Mouse (Mus musculus) liver, adult 2 months (tissue): ENCODE measurements around the gene Rbfox3. TPM values are rescaled to one million over a fixed set of nuclear protein-coding genes. Genes with fewer than 3 reads are reported as not detected.

ENCODE experiments used
- DNase-seq: peaks from one replicate; pipeline ENCODE4 v3.0.0-alpha.2; 2011; ENCODE audit warnings: low read depth, low spot score; ENCODE audit errors: extremely low read depth
- H3K27ac ChIP-seq: fragments of 200-500 bp; replicated peaks from 2 replicates; pipeline ENCODE4 v1.5.1; 2012; ENCODE audit warnings: low read depth, mild to moderate bottlenecking, control low read depth, inconsistent platforms, low read length; ENCODE audit not compliant: insufficient read depth
- H3K27me3 ChIP-seq: fragments of 200-500 bp; 2 replicates; pipeline ENCODE4 v1.6.1; 2012; ENCODE audit warnings: mild to moderate bottlenecking, moderate library complexity, low read length, inconsistent platforms; ENCODE audit not compliant: control insufficient read depth, insufficient read depth
- H3K36me3 ChIP-seq: fragments of 200-500 bp; 2 replicates; pipeline ENCODE4 v1.6.1; 2012; ENCODE audit warnings: low read length, inconsistent platforms; ENCODE audit not compliant: control insufficient read depth, insufficient read depth
- H3K4me1 ChIP-seq: fragments of 200-500 bp; 2 replicates; pipeline ENCODE4 v1.6.1; 2011; ENCODE audit warnings: low read length; ENCODE audit not compliant: control insufficient read depth, insufficient read depth
- H3K4me3 ChIP-seq: fragments of 200-500 bp; 2 replicates; pipeline ENCODE4 v1.5.1; 2011; ENCODE audit warnings: low read depth, mild to moderate bottlenecking, control low read depth, low read length, moderate library complexity; ENCODE audit not compliant: insufficient read depth
- H3K79me2 ChIP-seq: fragments of 200-500 bp; 2 replicates; pipeline ENCODE4 v1.6.1; 2012; ENCODE audit warnings: inconsistent platforms, mild to moderate bottlenecking, low read length, moderate library complexity; ENCODE audit not compliant: control insufficient read depth, insufficient read depth
- H3K9ac ChIP-seq: fragments of 200-500 bp; 2 replicates; pipeline ENCODE4 v1.6.1; 2012; ENCODE audit warnings: low read depth, mild to moderate bottlenecking, control low read depth, inconsistent platforms, low read length
- CTCF ChIP-seq: fragments of 200-500 bp; IDR thresholded peaks from 2 replicates; pipeline ENCODE4 v1.5.1; 2011; ENCODE audit warnings: low read depth, low read length, control low read depth
- POLR2A ChIP-seq: fragments of 200-500 bp; IDR thresholded peaks from 2 replicates; pipeline ENCODE4 v1.6.1; 2011; ENCODE audit warnings: low read length, control low read depth; ENCODE audit not compliant: insufficient read depth; ENCODE audit errors: extremely low read depth
- WGBS: fragments of 180-500 bp; shearing (Covaris S2); methylation state at CpG from one replicate; pipeline ENCODE4 v1.1.7; 2018; 5-methylcytosine and 5-hydroxymethylcytosine counted together
- polyA plus RNA-seq: library from polyadenylated mRNA; depleted of rRNA; stranded (reverse); fragments of >200 nt; gene quantifications from 2 replicates; pipeline ENCODE4 v1.2.3, GENCODE M21; 2012
- total RNA-seq: library from RNA; depleted of rRNA; stranded (reverse); fragments of >200 nt; gene quantifications from 2 replicates; pipeline ENCODE4 v1.2.3, GENCODE M21; 2014

Rbfox3 gene
- total and polyA plus RNA-seq, 2 experiments: 0.28 to 0.44 TPM

GRCm38 (mm10) chr11:118680699-118681098 lies 230.7 kb downstream of the Rbfox3 start:
- H3K27ac ChIP-seq: no peak overlapping the region
- WGBS: 75% methylated on average over 10 of the region's 10 CpGs
- no peak for TF ChIP-seq CTCF
- no peak overlapping the region for H3K9ac ChIP-seq
- 0 out of 2 replicates have a peak, but pooled peaks cover 3% of the 10 kb centered on the region for H3K27me3 ChIP-seq
- no peaks in the 10 kb centered on the region for H3K79me2 ChIP-seq
- no peak for DNase-seq
- no peaks in the 10 kb centered on the region for H3K4me1 ChIP-seq
- H3K36me3 ChIP-seq: no peaks in the 10 kb centered on the region
- H3K4me3 ChIP-seq: no peak overlapping the region

DNA sequence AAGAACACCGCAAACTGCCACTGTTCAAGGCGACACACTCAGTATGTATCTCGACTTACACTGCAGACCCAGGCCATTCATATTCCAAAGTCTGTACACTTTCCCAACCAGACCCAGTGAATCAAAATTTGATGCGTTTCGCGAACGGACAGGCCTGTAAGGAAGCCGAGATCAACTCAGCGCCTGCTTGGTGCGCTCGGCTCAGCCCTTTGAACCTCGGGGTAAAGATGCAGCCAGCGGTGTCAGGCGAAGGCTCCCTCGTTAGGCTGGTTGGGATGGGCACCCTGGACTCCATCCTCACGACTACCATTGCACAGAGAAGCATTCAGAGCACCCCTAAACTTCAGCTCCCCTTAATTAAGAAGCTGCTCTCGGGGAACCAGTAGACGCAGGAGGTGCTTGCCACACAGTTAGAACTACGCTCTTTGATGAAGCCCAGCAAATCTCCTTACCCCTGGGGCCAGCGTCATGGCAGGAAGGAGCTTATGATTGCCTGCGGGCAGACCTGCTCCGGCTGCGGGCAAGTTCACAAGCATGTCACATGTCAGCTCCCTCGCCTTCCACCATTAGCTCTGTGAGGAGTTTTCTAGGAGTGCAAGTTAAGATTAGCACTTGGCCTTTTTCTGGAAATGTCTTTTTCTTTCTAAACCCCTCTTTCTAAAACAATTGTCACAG lies 231.5 kb downstream of the Rbfox3 start:
- H3K4me3 ChIP-seq: no peak overlapping the region
- 74% methylated on average over 24 of the region's 24 CpGs for WGBS
- no peaks in the 10 kb centered on the region for H3K4me1 ChIP-seq
- DNase-seq: no peak
- 0 out of 2 replicates have a peak, but pooled peaks cover 3% of the 10 kb centered on the region for H3K27me3 ChIP-seq
- H3K9ac ChIP-seq: no peak overlapping the region
- TF ChIP-seq POLR2A (no peak), CTCF (no peak)
- H3K27ac ChIP-seq: no peak overlapping the region
- H3K79me2 ChIP-seq: no peaks in the 10 kb centered on the region
- no peaks in the 10 kb centered on the region for H3K36me3 ChIP-seq

DNA sequence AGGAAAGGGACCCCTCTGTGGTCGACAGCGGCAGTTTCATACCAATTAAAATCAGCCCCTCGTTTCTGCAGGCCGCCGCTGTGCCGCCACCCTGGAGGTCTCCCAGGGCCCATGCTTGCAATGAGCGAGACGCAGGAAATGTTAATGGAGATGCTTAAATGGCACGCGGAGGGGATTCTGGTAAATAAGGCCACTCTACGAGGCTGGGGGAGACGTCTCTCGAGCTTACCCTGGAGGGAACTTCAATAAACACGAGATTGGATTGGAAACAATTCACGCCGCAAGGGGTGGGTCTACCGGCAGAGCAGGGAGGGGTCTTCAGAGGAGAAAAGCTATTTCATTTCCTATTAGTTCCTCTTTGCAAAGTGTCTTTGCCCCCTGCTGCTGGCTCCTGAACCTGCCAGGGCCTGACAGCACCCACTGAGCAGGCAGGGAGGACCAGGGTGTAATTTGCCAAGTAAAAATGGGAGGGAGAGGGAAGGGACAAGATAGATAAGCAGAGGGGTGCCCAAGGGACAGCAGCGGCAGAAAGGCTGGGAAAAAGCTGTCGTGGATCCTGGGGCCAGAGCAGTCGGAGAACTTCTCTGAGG lies 232.8 kb downstream of the Rbfox3 start:
- TF ChIP-seq CTCF: no peak
- TF ChIP-seq POLR2A: no peak
- Histone ChIP-seq H3K27ac (no peak overlapping the region), H3K27me3 (0 out of 2 replicates have a peak, but pooled peaks cover 3% of the 10 kb centered on the region), H3K36me3 (no peaks in the 10 kb centered on the region), H3K4me3 (no peak overlapping the region), H3K9ac (no peak overlapping the region), H3K4me1 (no peaks in the 10 kb centered on the region), H3K79me2 (no peaks in the 10 kb centered on the region)
- DNase-seq: no peak
- WGBS: 34% methylated on average over 20 of the region's 20 CpGs

DNA sequence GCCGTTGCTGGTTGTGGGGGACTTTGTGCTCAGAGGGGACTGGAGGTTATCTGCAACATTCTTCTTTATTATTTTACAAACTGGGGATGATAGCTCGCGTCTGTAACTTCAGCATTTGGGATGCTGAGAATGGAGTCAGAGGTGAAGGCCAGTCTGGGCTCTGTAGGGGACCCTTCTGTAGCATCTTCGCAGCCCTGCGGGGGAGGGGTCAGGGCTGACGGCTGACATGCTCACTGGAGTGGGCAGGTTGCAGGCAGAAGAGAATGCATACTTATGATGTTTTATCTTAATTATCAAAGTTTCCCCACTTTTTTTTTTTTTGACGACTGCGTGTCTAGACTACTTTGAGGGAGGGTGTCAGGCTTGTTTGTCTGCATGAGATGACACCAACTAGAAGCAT lies 234.1 kb downstream of the Rbfox3 start:
- no peak for TF ChIP-seq CTCF
- TF ChIP-seq POLR2A: no peak
- Histone ChIP-seq H3K27me3 (0 out of 2 replicates have a peak, but pooled peaks cover 3% of the 10 kb centered on the region), H3K4me1 (no peaks in the 10 kb centered on the region), H3K36me3 (no peaks in the 10 kb centered on the region), H3K9ac (no peak overlapping the region), H3K27ac (no peak overlapping the region), H3K4me3 (no peak overlapping the region), H3K79me2 (no peaks in the 10 kb centered on the region)
- 60% methylated on average over 8 of the region's 8 CpGs for WGBS
- DNase-seq: no peak

GRCm38 (mm10) chr11:118676364-118676763 lies 235.0 kb downstream of the Rbfox3 start:
- no peak overlapping the region for H3K4me3 ChIP-seq
- H3K9ac ChIP-seq: no peak overlapping the region
- 0 out of 2 replicates have a peak, but pooled peaks cover 3% of the 10 kb centered on the region for H3K27me3 ChIP-seq
- no peak overlapping the region for H3K27ac ChIP-seq
- no peaks in the 10 kb centered on the region for H3K79me2 ChIP-seq
- no peaks in the 10 kb centered on the region for H3K4me1 ChIP-seq
- no peak for DNase-seq
- WGBS: 74% methylated on average over 7 of the region's 7 CpGs
- TF ChIP-seq POLR2A: no peak
- no peak for TF ChIP-seq CTCF
- no peaks in the 10 kb centered on the region for H3K36me3 ChIP-seq

- H3K27me3 ChIP-seq: no peaks in the 10 kb centered on the region
- 76% methylated on average over 6 of the region's 6 CpGs for WGBS
- TF ChIP-seq POLR2A: no peak
- TF ChIP-seq CTCF: no peak
- no peak for DNase-seq
- H3K9ac ChIP-seq: no peak overlapping the region
- no peaks in the 10 kb centered on the region for H3K79me2 ChIP-seq
- no peaks in the 10 kb centered on the region for H3K36me3 ChIP-seq
- H3K27ac ChIP-seq: no peak overlapping the region
- H3K4me3 ChIP-seq: no peak overlapping the region
- H3K4me1 ChIP-seq: no peaks in the 10 kb centered on the region
Measured at GRCm38 (mm10) chr11:118671958-118672357, 239.4 kb downstream of the Rbfox3 start.
